Mouse (Mus musculus): ENCODE results near the gene Ttc28.

GRCm38 (mm10) chr5:111138927-111139565 lies 259.4 kb downstream of the Ttc28 start:
- TF ChIP-seq GATA1 (IDR thresholded peaks at IDR 0.05; ENCODE audit: low read length) (no peak), TAL1 (IDR thresholded peaks at IDR 0.05; ENCODE audit: low read length) (no peak)

All from erythroblast, embryonic 14.5 days (primary cell).